Mouse (Mus musculus) bone marrow macrophage, adult 2 months (primary cell): ENCODE measurements around the gene Cyp1a1. TPM values are rescaled to one million over a fixed set of nuclear protein-coding genes. Genes with fewer than 3 reads are reported as not detected.
A peak's percentile ranks its signal among the peaks of the same experiment; 100 is the strongest.

Experiments used
- H3K27ac ChIP-seq: 2 replicates; pipeline ENCODE4 v1.5.1; 2012; ENCODE audit warnings: low read depth, low read length; ENCODE audit not compliant: insufficient read depth
- H3K4me1 ChIP-seq: 2 replicates; pipeline ENCODE4 v1.6.1; 2012; ENCODE audit warnings: low read length; ENCODE audit not compliant: control insufficient read depth, insufficient read depth
- H3K4me3 ChIP-seq: 2 replicates; pipeline ENCODE4 v1.5.1; 2012; ENCODE audit warnings: mild to moderate bottlenecking, low read length, moderate library complexity; ENCODE audit not compliant: insufficient read depth
- CTCF ChIP-seq: IDR thresholded peaks from 2 replicates; pipeline ENCODE4 v1.5.1; 2012; ENCODE audit warnings: low read depth, mild to moderate bottlenecking, low read length, moderate library complexity
- POLR2A ChIP-seq: IDR thresholded peaks from 2 replicates; pipeline ENCODE4 v1.6.1; 2012; ENCODE audit warnings: mild to moderate bottlenecking, low read depth, low read length, borderline replicate concordance
- polyA plus RNA-seq: library from polyadenylated mRNA; stranded (reverse); fragments of >200 nt; gene quantifications from 2 replicates; pipeline ENCODE4 v1.2.4, GENCODE M21; 2012; ENCODE audit not compliant: missing spikeins, insufficient read depth, insufficient read length

The Cyp1a1 gene
- polyA plus RNA-seq, 1 experiment, result not detected

DNA sequence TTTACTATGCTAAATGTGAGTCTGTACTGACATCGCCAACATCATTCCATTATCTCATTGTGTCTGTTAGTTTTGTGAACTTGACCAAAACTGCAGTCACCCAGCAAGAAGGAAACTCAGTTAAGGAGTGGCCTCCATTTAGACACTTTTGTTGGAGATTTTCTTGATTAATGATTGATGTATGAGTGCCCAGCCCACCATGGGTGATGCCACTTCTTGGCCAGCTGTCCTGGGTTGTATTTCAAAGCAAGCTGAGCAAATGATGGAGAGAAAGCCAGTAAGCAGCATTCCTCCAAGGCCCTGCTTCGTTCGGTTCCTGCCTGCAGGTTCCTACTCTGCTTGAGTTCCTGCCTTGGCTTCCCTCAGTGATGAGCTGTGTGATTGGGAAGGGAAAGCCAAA, 33.0 kb downstream of the Cyp1a1 start:
- H3K27ac ChIP-seq, result no peak overlapping the region
- peaks cover 13% of the 10 kb centered on the region for H3K4me1 ChIP-seq
- TF ChIP-seq POLR2A, result no peak
- 0 out of 2 replicates have a peak, but pooled peaks have one; percentile 12 for TF ChIP-seq CTCF
- H3K4me3 ChIP-seq, result no peak overlapping the region

DNA sequence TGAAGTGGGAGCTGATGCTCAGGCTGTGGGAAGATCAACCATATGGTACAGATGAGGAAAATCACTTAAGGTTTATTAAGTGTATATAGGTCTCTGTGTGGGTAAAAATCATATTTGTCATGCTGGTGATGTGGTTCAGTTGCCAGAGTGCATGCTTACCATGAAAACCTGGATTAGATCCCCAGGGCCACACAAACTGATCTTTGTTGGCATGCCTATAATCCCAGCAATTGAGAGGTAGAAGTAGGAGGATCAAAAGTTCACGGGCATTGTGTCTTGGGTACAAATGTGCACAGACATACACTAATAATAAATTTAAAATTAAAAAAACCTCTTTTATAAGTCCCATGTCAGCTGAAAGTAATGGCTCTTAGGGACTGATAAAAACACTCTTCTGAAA, 34.6 kb downstream of the Cyp1a1 start:
- H3K4me3 ChIP-seq, result no peak overlapping the region
- no peak for TF ChIP-seq POLR2A
- no peak for TF ChIP-seq CTCF
- H3K27ac ChIP-seq, result no peak overlapping the region
- H3K4me1 ChIP-seq, result peaks cover 13% of the 10 kb centered on the region

DNA sequence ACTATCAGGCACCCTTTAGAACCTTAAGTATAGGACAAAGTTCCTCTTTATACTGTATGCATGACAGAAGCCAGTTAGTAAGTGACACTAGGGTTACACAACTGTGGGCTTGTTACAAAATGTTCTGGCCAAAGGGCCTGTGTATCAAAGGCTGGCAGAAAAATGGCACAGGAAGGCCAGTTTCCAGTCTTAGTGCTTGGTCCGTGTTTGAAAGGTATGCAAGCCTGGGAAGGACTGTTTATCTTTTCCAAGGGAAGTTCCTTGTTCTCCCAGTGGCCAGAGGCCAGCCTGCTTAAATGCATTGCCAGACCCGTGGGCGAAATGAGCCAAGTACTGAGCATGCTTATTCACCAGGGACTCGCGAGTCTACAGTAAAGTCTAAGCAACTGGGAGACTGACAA, 35.6 kb downstream of the Cyp1a1 start:
- TF ChIP-seq CTCF (no peak), POLR2A (no peak)
- Histone ChIP-seq H3K4me3 (no peak overlapping the region), H3K27ac (peak overlapping the region; percentile 9), H3K4me1 (peaks cover 13% of the 10 kb centered on the region)

DNA sequence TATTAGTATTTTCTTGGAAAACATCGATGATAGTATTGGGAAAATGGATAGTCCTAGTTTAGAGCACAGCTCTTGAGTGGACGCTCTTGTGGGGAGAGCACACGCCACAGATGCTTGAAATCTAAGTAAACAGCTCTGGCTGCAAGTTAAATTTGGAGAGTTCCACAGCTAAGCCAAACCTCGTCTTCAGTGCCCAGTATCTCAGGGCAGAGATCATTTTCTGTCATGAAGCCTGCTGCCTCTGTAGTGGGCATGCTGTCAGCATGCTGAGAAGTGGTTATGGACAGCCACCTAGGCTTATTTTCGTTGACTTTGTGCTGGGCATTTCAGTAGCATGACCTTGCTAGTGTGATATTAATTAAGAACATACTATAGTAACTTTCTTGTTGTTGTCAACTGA, 36.1 kb downstream of the Cyp1a1 start:
- TF ChIP-seq POLR2A, result no peak
- TF ChIP-seq CTCF, result no peak
- peaks cover 13% of the 10 kb centered on the region for H3K4me1 ChIP-seq
- H3K27ac ChIP-seq, result peak overlapping the region; percentile 9; the same call in 1 of the 2 replicates
- no peak overlapping the region for H3K4me3 ChIP-seq

DNA sequence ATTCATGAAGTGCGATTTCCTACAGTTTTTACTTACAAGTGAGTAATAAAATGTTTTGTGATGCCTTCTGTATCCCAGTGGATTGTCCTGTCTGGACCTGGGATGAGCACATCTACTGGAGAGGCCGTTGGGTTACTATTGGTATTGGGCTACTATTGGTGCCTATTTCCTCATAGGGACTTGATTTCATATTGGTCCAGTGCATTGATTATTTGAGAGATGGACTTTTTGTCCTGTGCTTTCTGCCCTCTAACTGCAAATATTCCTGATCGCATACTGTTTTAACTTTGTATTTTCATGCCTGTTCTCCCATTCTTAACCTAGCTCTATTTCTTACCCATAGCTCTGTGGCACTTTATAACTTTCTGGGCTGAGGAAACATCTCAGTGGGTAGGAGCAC, 37.0 kb downstream of the Cyp1a1 start:
- TF ChIP-seq POLR2A (no peak), CTCF (no peak)
- Histone ChIP-seq H3K4me3 (no peak overlapping the region), H3K4me1 (peaks cover 13% of the 10 kb centered on the region), H3K27ac (no peak overlapping the region)

DNA sequence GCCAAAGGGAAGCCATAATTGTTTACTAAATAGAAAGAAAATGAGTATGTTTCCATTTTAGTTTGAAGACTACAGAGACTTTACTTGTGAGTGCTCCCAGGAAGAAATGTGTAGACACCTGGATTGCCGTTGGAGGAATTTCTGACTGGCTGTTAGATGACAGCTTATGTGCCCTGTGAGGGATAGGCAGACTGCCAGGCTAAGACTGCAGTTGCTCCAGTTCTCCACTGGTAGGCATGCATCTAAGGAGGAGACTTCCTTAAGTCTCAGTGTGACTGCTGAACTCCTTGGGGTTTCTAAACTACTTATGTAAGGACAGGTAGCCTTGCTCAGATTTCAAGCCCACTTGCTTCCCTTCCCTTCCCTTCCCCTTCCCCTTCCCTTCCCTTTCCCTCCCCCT, 40.6 kb downstream of the Cyp1a1 start:
- Histone ChIP-seq H3K4me1 (peaks cover 6% of the 10 kb centered on the region), H3K27ac (no peak overlapping the region), H3K4me3 (no peak overlapping the region)
- no peak for TF ChIP-seq POLR2A
- no peak for TF ChIP-seq CTCF

DNA sequence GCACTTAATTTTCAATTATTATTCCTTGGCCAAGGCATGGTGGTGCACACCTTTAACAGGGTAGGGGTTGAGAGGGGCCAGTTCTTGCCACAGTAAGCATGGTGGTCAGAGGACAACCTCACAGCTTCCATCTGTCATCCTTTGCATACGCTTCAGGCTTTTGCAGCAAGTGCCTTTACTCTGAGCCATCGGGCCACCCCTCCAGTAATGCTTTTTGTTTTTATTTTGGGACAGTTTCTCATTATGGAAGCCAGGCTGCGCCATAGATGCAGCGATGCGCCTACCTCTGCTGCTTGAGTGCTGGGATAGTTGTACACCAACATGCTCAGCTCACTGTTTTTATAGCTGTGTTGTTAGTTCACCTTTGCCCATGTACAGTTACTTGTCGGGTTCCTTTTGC, 45.9 kb downstream of the Cyp1a1 start:
- no peak overlapping the region for H3K4me3 ChIP-seq
- no peaks in the 10 kb centered on the region for H3K4me1 ChIP-seq
- TF ChIP-seq CTCF (no peak), POLR2A (no peak)
- no peak overlapping the region for H3K27ac ChIP-seq

DNA sequence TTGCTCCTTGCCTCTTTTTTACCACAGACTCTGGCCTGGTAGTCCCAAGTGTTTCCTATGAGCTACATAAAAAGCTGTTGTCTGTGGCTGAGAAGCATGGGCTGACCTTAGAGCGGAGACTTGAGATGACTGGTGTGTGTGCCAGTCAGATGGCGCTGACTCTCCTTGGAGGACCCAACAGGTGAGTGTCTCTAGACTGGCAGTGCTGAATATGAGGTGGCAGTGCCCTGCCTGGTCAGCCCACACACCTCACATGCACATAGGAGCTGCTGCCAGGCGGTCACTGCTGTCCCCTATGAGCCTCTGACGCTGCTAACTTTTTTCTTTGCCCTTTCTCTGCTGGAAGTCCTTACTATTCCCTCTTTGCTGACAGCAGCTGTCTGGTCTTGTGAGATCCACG, 52.1 kb downstream of the Cyp1a1 start:
- Histone ChIP-seq H3K27ac (no peak overlapping the region), H3K4me3 (no peak overlapping the region), H3K4me1 (no peaks in the 10 kb centered on the region)
- TF ChIP-seq CTCF, result no peak

DNA sequence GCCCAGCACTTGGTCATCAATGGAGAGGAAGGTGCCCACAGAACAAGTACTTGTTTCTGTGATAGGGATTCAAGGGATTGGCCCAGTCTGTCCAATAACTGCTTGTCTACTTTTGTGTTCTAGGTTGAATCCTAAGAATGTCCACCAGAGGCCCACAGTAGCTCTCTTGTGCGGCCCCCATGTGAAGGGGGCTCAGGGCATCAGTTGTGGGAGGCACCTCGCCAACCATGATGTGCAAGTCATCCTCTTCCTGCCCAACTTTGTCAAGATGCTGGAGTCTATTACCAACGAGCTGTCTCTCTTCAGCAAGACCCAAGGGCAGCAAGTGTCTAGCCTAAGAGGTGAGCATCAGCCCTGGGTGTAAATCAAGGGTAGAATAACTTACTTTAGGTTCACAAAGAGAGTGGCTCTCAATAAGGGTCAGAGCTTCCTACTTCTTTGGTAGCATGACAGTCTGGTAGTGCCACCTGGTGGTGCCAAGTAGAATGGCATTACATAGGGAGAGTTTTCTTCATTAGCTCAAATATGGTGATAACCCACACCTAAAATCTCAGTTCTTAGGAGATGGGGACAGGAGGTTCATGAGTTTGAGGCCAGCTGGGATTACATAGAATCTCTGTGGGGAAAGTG, 56.8 kb downstream of the Cyp1a1 start:
- no peak overlapping the region for H3K27ac ChIP-seq
- H3K4me3 ChIP-seq, result no peak overlapping the region
- H3K4me1 ChIP-seq, result no peaks in the 10 kb centered on the region
- no peak for TF ChIP-seq CTCF
- TF ChIP-seq POLR2A, result no peak

DNA sequence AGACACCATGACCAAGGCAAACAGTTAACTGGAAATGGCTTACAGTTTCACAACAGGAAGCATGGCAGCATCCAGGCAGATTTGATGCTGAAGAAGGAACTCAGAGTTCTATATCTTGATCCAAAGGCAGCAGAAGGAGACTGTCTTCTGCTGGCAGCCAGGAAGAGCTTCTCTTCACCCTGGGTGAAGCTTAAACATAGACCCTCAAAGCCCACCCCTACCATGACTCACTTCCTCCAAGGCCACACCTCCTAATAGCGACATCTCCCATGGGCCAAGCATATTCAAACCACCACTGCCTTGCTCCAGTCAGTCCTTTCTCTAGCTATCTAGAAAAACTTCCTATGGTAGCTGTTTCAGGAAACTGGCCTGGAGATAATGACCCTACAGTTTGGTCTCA, 59.3 kb downstream of the Cyp1a1 start:
- Histone ChIP-seq H3K27ac (no peak overlapping the region), H3K4me3 (no peak overlapping the region), H3K4me1 (no peaks in the 10 kb centered on the region)
- no peak for TF ChIP-seq CTCF
- TF ChIP-seq POLR2A, result no peak

DNA sequence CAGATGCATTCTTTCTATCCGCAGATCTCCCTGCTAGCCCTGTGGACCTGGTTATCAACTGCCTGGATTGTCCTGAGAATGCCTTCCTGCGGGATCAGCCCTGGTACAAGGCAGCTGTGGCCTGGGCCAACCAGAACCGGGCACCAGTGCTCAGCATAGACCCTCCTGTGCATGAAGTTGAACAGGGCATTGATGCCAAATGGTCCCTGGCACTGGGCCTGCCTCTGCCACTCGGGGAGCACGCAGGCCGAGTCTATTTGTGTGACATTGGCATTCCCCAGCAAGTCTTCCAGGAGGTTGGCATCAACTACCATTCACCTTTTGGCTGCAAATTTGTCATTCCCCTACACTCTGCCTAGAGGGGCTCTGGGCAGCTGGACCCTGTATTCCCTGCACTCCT, 60.4 kb downstream of the Cyp1a1 start:
- TF ChIP-seq POLR2A (no peak), CTCF (no peak)
- Histone ChIP-seq H3K4me1 (no peaks in the 10 kb centered on the region), H3K27ac (no peak overlapping the region), H3K4me3 (no peak overlapping the region)

DNA sequence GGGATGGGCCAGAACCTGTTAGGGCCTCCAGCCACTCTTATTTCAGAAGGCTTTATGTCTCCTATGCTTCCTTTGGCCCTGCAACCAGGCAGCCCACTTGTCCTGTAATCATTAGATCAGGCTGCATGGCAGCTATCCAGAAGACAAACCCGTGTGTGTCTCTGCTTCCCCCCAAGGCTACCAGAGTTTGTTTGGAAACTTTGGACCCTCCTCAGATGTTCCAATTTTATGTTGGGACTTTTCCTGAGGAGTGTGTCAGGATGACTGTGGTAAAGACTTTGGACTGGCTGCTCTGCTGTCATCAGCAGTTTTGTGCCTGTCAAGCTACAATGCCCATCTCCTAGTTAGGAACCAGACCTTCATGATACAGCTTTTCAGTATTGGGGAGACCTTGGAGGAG, 61.1 kb downstream of the Cyp1a1 start:
- no peak overlapping the region for H3K4me3 ChIP-seq
- no peak overlapping the region for H3K27ac ChIP-seq
- H3K4me1 ChIP-seq, result no peaks in the 10 kb centered on the region
- no peak for TF ChIP-seq CTCF
- no peak for TF ChIP-seq POLR2A
